Mouse (Mus musculus): Measurements from ENCODE around the gene Spag5. TPM values are rescaled to one million over a fixed set of nuclear protein-coding genes. Genes with fewer than 3 reads are reported as not detected.

Gene Spag5
- total and polyA plus RNA-seq, 2 experiments from 2014 or later, result 2.2 to 3.6 TPM

GRCm38 (mm10) chr11:78313662-78314061 lies 12.3 kb downstream of the Spag5 start:
- no peak for TF ChIP-seq CTCF (IDR thresholded peaks at IDR 0.05)
- Histone ChIP-seq H3K27ac (ENCODE audit: low read depth, low read length) (no peak overlapping the region), H3K4me2 (ENCODE audit: low read depth, low read length, poor library complexity, severe bottlenecking) (no peak overlapping the region), H3K4me3 (ENCODE audit: low read depth, low read length) (no peak overlapping the region), H3K36me3 (ENCODE audit: insufficient read depth, low read length) (no peaks in the 10 kb centered on the region), H3K27me3 (ENCODE audit: insufficient read depth, low read length) (no peaks in the 10 kb centered on the region), H3K9me3 (ENCODE audit: low read length) (no peaks in the 10 kb centered on the region), H3K4me1 (ENCODE audit: insufficient read depth, low read length) (no peaks in the 10 kb centered on the region), H3K9ac (replicated peaks; ENCODE audit: low read length, poor library complexity, severe bottlenecking) (no peak overlapping the region)
- WGBS, result 100% methylated on average over 2 of the region's 2 CpGs
- ATAC-seq (ENCODE audit: low FRiP score), result no peak
- DNase-seq (ENCODE audit: low spot score), result no peak

- Histone ChIP-seq H3K27me3 (ENCODE audit: insufficient read depth, low read length) (no peaks in the 10 kb centered on the region), H3K4me2 (ENCODE audit: low read depth, low read length, poor library complexity, severe bottlenecking) (no peak overlapping the region), H3K27ac (ENCODE audit: low read depth, low read length) (no peak overlapping the region), H3K4me1 (ENCODE audit: insufficient read depth, low read length) (peaks cover 3% of the 10 kb centered on the region; the same call in 1 of the 2 replicates), H3K9me3 (ENCODE audit: low read length) (no peaks in the 10 kb centered on the region), H3K9ac (replicated peaks; ENCODE audit: low read length, poor library complexity, severe bottlenecking) (no peak overlapping the region), H3K36me3 (ENCODE audit: insufficient read depth, low read length) (no peaks in the 10 kb centered on the region), H3K4me3 (ENCODE audit: low read depth, low read length) (no peak overlapping the region)
- WGBS, result 86% methylated on average over 2 of the region's 2 CpGs
- no peak for ATAC-seq (ENCODE audit: low FRiP score)
- DNase-seq (ENCODE audit: low spot score), result peak; percentile 56
- no peak for TF ChIP-seq CTCF (IDR thresholded peaks at IDR 0.05)
Observed at GRCm38 (mm10) chr11:78318411-78318810, 17.1 kb downstream of the Spag5 start.

- peak overlapping the region; percentile 20; the same call in 1 of the 2 replicates for H3K4me3 ChIP-seq (ENCODE audit: low read depth, low read length)
- ATAC-seq (ENCODE audit: low FRiP score) (peak; percentile 65), DNase-seq (ENCODE audit: low spot score) (peak; percentile 79)
- peak overlapping the region; percentile 36 for H3K4me2 ChIP-seq (ENCODE audit: low read depth, low read length, poor library complexity, severe bottlenecking)
- H3K27me3 ChIP-seq (ENCODE audit: insufficient read depth, low read length), result no peaks in the 10 kb centered on the region
- peaks cover 3% of the 10 kb centered on the region; the same call in 1 of the 2 replicates for H3K4me1 ChIP-seq (ENCODE audit: insufficient read depth, low read length)
- peak overlapping the region; percentile 26; the same call in 1 of the 2 replicates for H3K9ac ChIP-seq (replicated peaks; ENCODE audit: low read length, poor library complexity, severe bottlenecking)
- peak overlapping the region; percentile 76 for H3K27ac ChIP-seq (ENCODE audit: low read depth, low read length)
- 0 out of 2 replicates have a peak, but pooled peaks cover 2% of the 10 kb centered on the region for H3K36me3 ChIP-seq (ENCODE audit: insufficient read depth, low read length)
- H3K9me3 ChIP-seq (ENCODE audit: low read length), result no peaks in the 10 kb centered on the region
- TF ChIP-seq CTCF (IDR thresholded peaks at IDR 0.05), result no peak
- 51% methylated on average over 2 of the region's 2 CpGs for WGBS
Observed at GRCm38 (mm10) chr11:78322076-78322831, 20.9 kb downstream of the Spag5 start.

GRCm38 (mm10) chr11:78322860-78323259 lies 21.5 kb downstream of the Spag5 start, which contains the start of gene Aldoc:
Gene Aldoc (plus strand): TSS chr11:78322968.
- DNase-seq (ENCODE audit: low spot score), result peak; percentile 91
- TF ChIP-seq CTCF (IDR thresholded peaks at IDR 0.05), result no peak; the same call in 1 of the 2 replicates
- no peaks in the 10 kb centered on the region for H3K27me3 ChIP-seq (ENCODE audit: insufficient read depth, low read length)
- H3K4me3 ChIP-seq (ENCODE audit: low read depth, low read length), result peak within 1 kb of the TSS; percentile 20
- H3K9me3 ChIP-seq (ENCODE audit: low read length), result no peaks in the 10 kb centered on the region
- peak within 1 kb of the TSS; percentile 26 for H3K9ac ChIP-seq (replicated peaks; ENCODE audit: low read length, poor library complexity, severe bottlenecking)
- H3K4me1 ChIP-seq (ENCODE audit: insufficient read depth, low read length), result peaks cover 3% of the 10 kb centered on the region; the same call in 1 of the 2 replicates
- peak within 1 kb of the TSS; percentile 36 for H3K4me2 ChIP-seq (ENCODE audit: low read depth, low read length, poor library complexity, severe bottlenecking)
- ATAC-seq (ENCODE audit: low FRiP score), result peak; percentile 85
- 0 out of 2 replicates have a peak, but pooled peaks cover 2% of the 10 kb centered on the region for H3K36me3 ChIP-seq (ENCODE audit: insufficient read depth, low read length)
- H3K27ac ChIP-seq (ENCODE audit: low read depth, low read length), result peak within 1 kb of the TSS; percentile 76
- 8% methylated on average over 15 of the region's 15 CpGs for WGBS

GRCm38 (mm10) chr11:78324000-78324785 lies 22.9 kb downstream of the Spag5 start:
- TF ChIP-seq CTCF (IDR thresholded peaks at IDR 0.05), result no peak
- Histone ChIP-seq H3K4me3 (ENCODE audit: low read depth, low read length) (peak overlapping the region; percentile 5; the same call in 1 of the 2 replicates), H3K9me3 (ENCODE audit: low read length) (no peaks in the 10 kb centered on the region), H3K27ac (ENCODE audit: low read depth, low read length) (peak overlapping the region; percentile 76; the same call in 1 of the 2 replicates), H3K4me2 (ENCODE audit: low read depth, low read length, poor library complexity, severe bottlenecking) (peak overlapping the region; percentile 36), H3K36me3 (ENCODE audit: insufficient read depth, low read length) (0 out of 2 replicates have a peak, but pooled peaks cover 2% of the 10 kb centered on the region), H3K27me3 (ENCODE audit: insufficient read depth, low read length) (no peaks in the 10 kb centered on the region), H3K4me1 (ENCODE audit: insufficient read depth, low read length) (peaks cover 6% of the 10 kb centered on the region; the same call in 1 of the 2 replicates), H3K9ac (replicated peaks; ENCODE audit: low read length, poor library complexity, severe bottlenecking) (no peak overlapping the region)
- 79% methylated on average over 15 of the region's 15 CpGs for WGBS
- no peak for ATAC-seq (ENCODE audit: low FRiP score)
- DNase-seq (ENCODE audit: low spot score), result peak; percentile 78

Measured in midbrain, postnatal 0 days (tissue).